Mouse (Mus musculus) urinary bladder, postnatal 14 days (tissue): ENCODE results near the gene Sgip1.

Source experiments
- DNase-seq: peaks from one replicate; pipeline ENCODE4 v3.0.0; 2021; ENCODE audit warnings: low spot score

Sgip1 gene

DNA sequence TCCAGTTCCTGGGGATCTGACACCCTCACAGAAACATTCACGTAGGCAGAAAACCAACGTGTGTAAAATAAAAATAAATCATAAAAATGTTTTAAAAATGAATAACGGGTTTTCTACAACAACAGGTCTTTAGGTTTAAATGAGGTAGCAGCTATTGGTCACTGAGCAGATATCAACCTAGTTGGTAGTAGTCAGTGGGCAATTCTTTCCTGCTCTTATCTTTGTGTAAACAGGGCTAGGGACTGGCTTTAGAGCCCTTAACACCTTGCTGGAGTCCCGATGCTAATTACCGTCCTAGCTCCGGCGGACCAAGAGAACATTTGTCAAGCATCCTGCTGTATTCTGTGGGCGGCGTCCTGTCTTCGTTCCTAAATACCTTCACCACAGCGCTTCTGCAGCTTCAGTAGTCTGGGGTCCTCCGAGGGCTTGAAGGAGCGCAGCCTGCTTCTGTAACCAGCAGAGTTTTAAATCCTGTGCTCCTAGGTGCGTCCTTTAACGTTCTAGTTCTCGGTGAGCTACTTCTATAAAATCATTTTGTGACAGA, 236.8 kb downstream of the Sgip1 start:
- DNase-seq: no peak

DNA sequence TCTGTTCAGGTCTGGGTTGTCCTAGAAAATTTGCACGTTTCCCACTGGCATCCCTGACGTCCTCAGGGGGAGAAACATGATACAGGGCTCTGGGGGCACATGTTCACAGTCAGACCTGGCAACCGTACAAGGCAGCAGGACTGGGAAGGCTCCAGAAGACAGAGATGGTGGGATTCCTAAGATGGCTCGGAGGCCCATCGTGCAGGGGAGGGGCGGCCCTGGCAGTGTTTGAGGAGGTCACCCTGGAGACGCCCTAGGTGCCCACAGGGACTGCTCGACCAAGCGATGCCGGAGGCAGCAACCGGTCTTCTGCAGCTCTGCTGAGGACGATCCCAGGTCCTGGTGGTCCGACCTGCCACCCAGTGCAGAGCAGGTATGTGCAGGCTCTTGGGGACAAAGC, 237.3 kb downstream of the Sgip1 start, which contains the start of gene Tctex1d1:
Tctex1d1 (plus strand) TSS at position 167 of the 400 bp plus-strand sequence.
- DNase-seq: no peak

DNA sequence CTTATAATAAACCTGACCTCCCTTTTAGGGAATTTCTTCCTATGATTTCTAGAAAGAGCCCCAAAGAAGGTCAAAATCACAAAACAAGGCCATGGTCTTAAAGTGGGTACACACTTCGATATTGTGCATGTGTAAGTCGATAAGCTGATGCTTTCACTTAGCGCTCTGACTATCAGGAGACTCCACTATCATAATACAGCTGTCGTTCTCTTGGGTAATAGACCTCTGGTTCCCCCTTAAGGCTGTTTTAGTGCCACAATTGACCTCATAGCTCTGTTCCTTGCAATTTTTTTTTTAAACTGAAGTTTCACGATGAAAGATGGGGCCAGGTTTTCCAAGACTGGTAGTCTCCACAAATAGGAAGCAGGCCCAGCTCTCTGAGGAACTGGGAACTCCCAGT, 238.3 kb downstream of the Sgip1 start:
- DNase-seq: no peak

- no peak for DNase-seq
These were observed 240.6 kb downstream of the Sgip1 start for GRCm38 (mm10) chr4:102981709-102982108.

DNA sequence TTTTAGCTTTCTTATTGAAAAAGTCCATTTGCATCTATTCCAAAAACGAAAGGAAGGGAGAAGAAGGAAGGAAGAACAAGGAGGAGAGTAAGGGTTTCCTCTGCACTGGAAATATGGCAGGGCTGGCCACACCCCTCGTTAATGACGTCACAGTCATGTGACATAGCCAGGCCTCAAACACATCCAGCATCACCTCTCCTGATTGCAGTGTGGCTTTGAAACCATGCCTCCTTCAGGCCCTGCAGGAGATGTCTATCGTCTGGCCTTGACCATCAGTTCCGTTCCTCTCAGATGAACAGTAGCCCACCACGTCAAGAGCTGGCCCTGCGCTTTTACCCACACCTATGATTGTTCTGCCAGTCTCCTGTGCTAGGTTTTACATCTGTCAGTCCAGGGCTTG, 245.1 kb downstream of the Sgip1 start:
- no peak for DNase-seq

DNA sequence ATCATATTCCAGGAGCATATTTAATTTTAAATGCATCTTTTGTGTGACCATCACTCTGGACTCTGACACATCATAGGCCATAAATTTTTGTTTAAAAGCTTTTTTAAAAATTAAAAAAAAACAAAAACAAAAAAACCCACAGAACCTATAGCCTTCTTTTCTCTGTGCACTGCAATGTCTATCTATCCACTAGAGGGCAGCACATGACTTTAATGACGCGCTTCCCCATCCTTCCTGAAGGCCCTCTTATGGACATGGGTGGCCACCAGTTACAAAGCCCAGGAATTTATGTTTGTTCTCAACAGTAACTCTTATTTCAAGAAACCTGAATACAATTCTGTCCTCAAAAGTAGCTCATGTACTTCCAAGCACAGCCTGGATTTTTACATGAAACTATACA, 245.8 kb downstream of the Sgip1 start:
- peak; percentile 57 for DNase-seq

- no peak for DNase-seq
These were observed 246.2 kb downstream of the Sgip1 start for GRCm38 (mm10) chr4:102987325-102987724.

- DNase-seq: no peak
These were observed 246.7 kb downstream of the Sgip1 start for GRCm38 (mm10) chr4:102987756-102988155.

GRCm38 (mm10) chr4:102988526-102988925, 247.4 kb downstream of the Sgip1 start:
- DNase-seq: no peak

GRCm38 (mm10) chr4:102989391-102989790, 248.3 kb downstream of the Sgip1 start:
- DNase-seq: no peak

- no peak for DNase-seq
These were observed 248.9 kb downstream of the Sgip1 start for GRCm38 (mm10) chr4:102990016-102990415.

DNA sequence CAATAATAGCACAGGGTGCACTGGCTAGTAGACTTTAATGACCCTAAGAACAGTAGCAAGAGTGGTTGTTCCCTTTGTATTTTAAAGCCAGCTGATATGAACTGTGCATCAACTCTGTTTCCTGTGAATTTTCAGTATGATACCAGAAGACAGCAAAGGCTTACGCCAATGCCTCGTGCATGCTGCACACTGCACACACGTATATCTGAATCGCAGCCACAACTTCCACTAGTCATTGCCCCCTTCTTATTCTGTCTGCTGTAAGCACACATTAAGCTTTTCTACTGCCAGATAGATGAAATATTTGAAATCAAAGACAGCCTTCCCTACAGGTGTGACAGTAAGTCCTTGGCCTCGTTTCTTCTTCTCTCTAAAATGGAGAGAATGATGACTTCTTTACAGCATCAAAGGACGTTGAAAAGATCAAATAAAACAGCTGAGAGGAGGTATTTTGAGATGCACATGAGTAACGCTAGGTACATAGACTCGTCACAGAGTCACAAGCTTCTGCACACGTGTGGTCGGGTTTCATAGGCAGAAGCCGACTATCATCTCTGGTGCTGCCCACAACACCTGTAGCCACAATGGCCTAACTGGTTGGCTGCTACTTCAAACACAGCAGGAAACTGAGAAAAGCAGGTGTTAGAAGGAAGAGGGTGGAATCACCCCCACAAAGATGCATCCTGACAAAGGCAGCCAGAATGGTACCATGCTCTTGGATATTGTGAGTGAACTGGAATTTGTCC, 249.7 kb downstream of the Sgip1 start:
- DNase-seq: no peak

DNA sequence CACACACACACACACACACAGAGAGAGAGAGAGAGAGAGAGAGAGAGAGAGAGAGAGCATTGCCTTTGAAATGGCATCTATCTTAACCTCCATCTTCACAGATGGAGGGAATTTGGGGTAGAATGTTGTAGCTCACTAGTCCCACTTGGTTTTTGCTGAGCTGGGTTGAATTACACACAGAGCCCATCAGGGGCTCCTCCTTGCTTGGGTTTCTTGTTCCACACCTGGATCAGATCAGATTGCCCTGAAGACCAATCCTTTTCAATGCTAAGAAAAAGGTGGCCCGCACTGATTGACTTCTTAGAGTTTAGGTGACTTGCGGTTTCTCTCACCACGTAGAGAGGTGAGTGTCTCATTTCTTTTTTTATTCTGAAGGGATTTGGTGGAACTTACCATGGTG, 250.6 kb downstream of the Sgip1 start:
- DNase-seq: no peak

DNA sequence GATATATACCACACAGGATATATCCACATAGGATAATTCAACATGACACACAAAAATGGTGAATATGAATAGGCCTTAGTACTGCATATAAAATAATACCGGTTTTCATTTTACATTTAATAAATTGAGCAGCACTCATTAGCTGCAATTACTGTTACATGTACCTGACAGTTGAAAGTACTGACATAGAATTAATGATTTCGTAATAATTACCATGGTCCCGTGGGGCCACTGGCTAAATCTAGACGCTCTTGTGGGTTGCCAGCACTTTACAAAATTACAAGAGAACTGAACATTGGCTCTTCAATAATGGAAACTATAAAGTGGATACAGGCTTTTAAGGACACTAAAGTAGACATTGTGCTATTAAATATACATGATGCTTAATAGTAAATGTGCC, 263.6 kb downstream of the Sgip1 start:
- DNase-seq: no peak

DNA sequence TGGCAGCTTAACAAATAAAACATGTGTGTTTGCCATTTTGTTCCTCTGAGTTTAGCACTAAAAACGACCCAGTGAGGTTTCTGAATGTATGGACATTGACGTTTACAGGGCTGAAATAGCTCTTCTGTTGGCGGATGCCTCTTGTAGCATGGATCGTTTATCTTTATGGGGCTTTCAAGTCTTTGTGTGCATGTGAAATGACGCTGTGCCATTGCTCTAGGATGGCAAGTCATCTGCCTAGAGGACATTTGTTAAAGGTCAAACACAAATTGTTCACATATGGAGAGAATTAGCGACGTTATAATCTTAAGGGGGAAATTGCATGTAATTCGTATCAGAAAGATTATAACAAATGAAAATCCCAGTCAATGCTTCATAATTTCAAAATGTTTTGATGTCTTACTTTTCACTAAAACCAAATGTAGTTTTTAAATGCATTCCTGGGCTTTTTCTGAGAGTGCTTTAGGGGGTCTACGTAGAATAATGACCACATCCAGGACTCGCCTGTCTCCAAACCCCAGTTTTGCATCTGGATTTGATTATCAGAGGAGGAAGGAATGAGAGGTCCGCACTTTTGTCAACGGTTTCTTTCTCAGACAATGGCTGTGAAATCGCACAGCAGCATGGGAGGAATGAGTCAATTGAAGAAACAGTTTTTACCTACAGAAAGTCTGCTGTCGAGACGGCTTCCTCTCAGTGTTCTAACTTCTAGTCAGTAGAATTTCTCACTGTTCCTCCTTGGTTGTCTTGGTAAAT, 264.3 kb downstream of the Sgip1 start:
- no peak for DNase-seq

DNA sequence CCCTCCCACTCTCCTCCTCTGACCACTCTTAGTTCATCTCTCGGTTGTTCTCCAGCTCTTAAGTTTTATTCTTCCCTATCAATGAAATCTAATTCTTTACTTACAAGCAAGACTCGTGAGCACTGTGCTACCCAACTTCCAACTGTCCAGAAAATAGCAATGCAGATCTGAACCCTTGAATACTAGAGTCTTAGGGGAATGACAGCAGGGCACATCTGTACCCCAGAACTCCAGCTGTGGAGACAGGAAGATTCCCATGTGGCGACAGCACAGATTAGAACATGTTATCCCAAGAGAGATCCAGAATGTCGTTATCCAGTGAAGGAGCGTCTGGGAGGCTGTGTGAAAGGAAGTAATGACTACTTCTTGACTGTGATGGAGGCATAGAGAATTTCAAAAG, 265.2 kb downstream of the Sgip1 start:
- DNase-seq: no peak

GRCm38 (mm10) chr4:103006943-103007418, 265.9 kb downstream of the Sgip1 start:
- DNase-seq: no peak

DNA sequence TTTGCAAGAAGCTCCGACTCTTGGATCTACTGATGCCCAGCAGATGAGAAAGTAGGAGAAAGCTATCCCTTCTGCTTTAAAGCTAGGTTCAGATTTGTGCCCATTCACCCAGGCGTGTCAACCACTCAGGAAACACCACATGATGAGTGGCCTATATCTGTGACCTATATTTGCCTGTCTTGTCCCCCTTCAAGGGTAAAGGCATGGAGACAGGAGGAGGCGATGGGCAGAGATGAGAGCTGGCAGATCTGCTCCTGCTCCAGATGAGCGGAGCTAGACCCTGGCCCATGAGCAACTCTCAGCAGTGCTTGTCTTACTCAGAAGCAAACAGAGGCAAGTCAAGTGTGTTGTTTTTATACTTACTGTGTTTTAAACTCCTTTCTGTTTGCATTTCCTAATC, 269.6 kb downstream of the Sgip1 start:
- DNase-seq: no peak

GRCm38 (mm10) chr4:103011823-103012222, 270.7 kb downstream of the Sgip1 start:
- DNase-seq: no peak

- no peak for DNase-seq
These were observed 272.4 kb downstream of the Sgip1 start for GRCm38 (mm10) chr4:103013490-103013889.
